Mouse (Mus musculus): ENCODE results near the gene Mettl11b.

DNA sequence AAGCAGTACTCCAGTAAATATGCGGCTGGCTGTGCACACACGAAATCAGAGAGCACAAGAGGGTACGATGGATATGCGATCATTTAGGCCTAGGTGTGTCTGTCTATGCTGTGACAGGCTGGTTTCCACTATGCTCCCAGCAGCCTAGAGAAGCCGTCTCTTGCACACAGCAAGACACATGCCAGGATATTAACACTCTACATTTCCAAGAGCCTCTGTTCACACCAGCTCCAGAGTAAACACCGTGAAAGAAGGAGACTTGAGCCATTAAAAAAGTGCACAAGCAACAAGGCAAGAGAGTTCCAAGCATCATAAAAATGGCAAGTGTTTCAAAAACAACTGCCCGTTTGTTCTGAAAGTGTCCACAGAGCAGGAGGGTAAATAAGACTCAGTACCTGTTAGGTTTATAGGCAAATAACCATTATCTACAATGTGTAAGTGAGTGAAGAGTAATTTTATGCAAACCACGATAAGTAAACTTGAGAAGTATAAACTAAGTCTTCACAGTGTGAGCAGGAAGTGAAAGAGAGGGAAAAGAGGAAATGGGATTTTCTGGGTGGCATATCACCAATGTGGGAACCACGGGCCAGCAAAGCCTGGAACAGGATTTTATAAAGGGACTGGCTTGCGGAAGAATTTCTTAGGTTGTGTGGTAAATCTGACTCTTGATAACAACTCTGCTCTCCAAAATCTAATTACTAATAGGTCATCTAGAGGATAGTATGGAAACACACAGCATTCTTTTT, 32.6 kb upstream of the Mettl11b start:
- TF ChIP-seq POLR2A (IDR thresholded peaks at IDR 0.05; ENCODE audit: borderline replicate concordance, extremely low read depth, low read depth, low read length) (no peak), CTCF (IDR thresholded peaks at IDR 0.05; ENCODE audit: insufficient read depth, low read length) (no peak)

Data from lung, adult 2 months (tissue).